Mouse (Mus musculus) kidney, embryonic 14.5 days (tissue): ENCODE data around the gene Akt1s1. TPM values are rescaled to one million over a fixed set of nuclear protein-coding genes. Genes with fewer than 3 reads are reported as not detected.

Experiments used
- ATAC-seq: fragments of 200-750 bp; cut with Nextera tagmentation; 2 replicates; pipeline ENCODE4 v1.8.0; 2017; ENCODE audit warnings: moderate number of reproducible peaks, mild to moderate bottlenecking, moderate TSS enrichment, moderate library complexity; ENCODE audit not compliant: low FRiP score, low TSS enrichment
- H3K27ac ChIP-seq: fragments of 300-500 bp; sonication (generic); 2 replicates; pipeline ENCODE4 v1.5.1; 2014; ENCODE audit warnings: low read depth, mild to moderate bottlenecking, low read length, moderate library complexity, mixed read lengths
- H3K27me3 ChIP-seq: fragments of 300-500 bp; sonication (generic); 2 replicates; pipeline ENCODE4 v1.6.1; 2014; ENCODE audit warnings: mild to moderate bottlenecking, low read length; ENCODE audit not compliant: control insufficient read depth, insufficient read depth
- H3K36me3 ChIP-seq: fragments of 300-500 bp; sonication (generic); 2 replicates; pipeline ENCODE4 v1.6.1; 2014; ENCODE audit warnings: low read length, mixed read lengths; ENCODE audit not compliant: control insufficient read depth, insufficient read depth
- H3K4me1 ChIP-seq: fragments of 300-500 bp; sonication (generic); 2 replicates; pipeline ENCODE4 v1.6.1; 2014; ENCODE audit warnings: low read length, mixed read lengths; ENCODE audit not compliant: control insufficient read depth, insufficient read depth
- H3K4me2 ChIP-seq: fragments of 300-500 bp; sonication (generic); replicated peaks from 2 replicates; pipeline ENCODE4 v1.6.1; 2014; ENCODE audit warnings: low read depth, mild to moderate bottlenecking, low read length
- H3K4me3 ChIP-seq: fragments of 300-500 bp; sonication (generic); 2 replicates; pipeline ENCODE4 v1.5.1; 2014; ENCODE audit warnings: mild to moderate bottlenecking, low read length
- H3K9ac ChIP-seq: fragments of 300-500 bp; sonication (generic); 2 replicates; pipeline ENCODE4 v1.6.1; 2014; ENCODE audit warnings: low read depth, mild to moderate bottlenecking, low read length, moderate library complexity
- H3K9me3 ChIP-seq: fragments of 300-500 bp; sonication (generic); 2 replicates; pipeline ENCODE4 v1.6.1; 2016; ENCODE audit warnings: low read length; ENCODE audit not compliant: control insufficient read depth
- WGBS: fragments of 180-500 bp; shearing (Covaris S2); extraction: QIAGEN DNeasy Blood & Tissue Kit; methylation state at CpG from one replicate; pipeline ENCODE4 v1.1.7; 2014; 5-methylcytosine and 5-hydroxymethylcytosine counted together
- polyA plus RNA-seq: library from polyadenylated mRNA; unstranded; fragments of >200 nt; fragmentation: Nextera tagmentation; extraction: Ambion mirVana; gene quantifications from 2 replicates; pipeline ENCODE4 v1.2.1, GENCODE M21; 2014

Akt1s1 gene
- polyA plus RNA-seq, 1 experiment from 2014 or later, result 51.4 TPM

GRCm38 (mm10) chr7:44888256-44889105, 39.7 kb downstream of the Akt1s1 start:
- Histone ChIP-seq H3K9ac (no peak overlapping the region), H3K9me3 (no peaks in the 10 kb centered on the region), H3K4me1 (peaks cover 14% of the 10 kb centered on the region), H3K27me3 (no peaks in the 10 kb centered on the region), H3K4me3 (no peak overlapping the region), H3K27ac (no peak overlapping the region), H3K36me3 (peaks cover 49% of the 10 kb centered on the region), H3K4me2 (no peak overlapping the region)
- 89% methylated on average over 13 of the region's 13 CpGs for WGBS
- ATAC-seq, result no peak

- peaks cover 35% of the 10 kb centered on the region for H3K36me3 ChIP-seq
- 80% methylated on average over 6 of the region's 7 CpGs for WGBS
- H3K27ac ChIP-seq, result no peak overlapping the region
- no peaks in the 10 kb centered on the region for H3K27me3 ChIP-seq
- H3K9ac ChIP-seq, result no peak overlapping the region
- peaks cover 18% of the 10 kb centered on the region for H3K4me1 ChIP-seq
- H3K4me2 ChIP-seq, result no peak overlapping the region; the same call in 1 of the 2 replicates
- H3K9me3 ChIP-seq, result no peaks in the 10 kb centered on the region
- no peak overlapping the region for H3K4me3 ChIP-seq
- ATAC-seq, result no peak
Measured at GRCm38 (mm10) chr7:44890180-44890579, 41.4 kb downstream of the Akt1s1 start.

- Histone ChIP-seq H3K36me3 (peaks cover 30% of the 10 kb centered on the region; the same call in 1 of the 2 replicates), H3K4me1 (peaks cover 21% of the 10 kb centered on the region), H3K4me2 (peak overlapping the region; percentile 73), H3K9me3 (no peaks in the 10 kb centered on the region), H3K4me3 (peak overlapping the region; percentile 86; the same call in 1 of the 2 replicates), H3K27me3 (no peaks in the 10 kb centered on the region), H3K27ac (no peak overlapping the region), H3K9ac (peak overlapping the region; percentile 89; the same call in 1 of the 2 replicates)
- no peak for ATAC-seq
- 90% methylated on average over 4 of the region's 4 CpGs for WGBS
Measured at GRCm38 (mm10) chr7:44890737-44891136, 41.9 kb downstream of the Akt1s1 start.

GRCm38 (mm10) chr7:44891611-44892010, 42.8 kb downstream of the Akt1s1 start:
- Histone ChIP-seq H3K4me3 (peak overlapping the region; percentile 86), H3K36me3 (peaks cover 22% of the 10 kb centered on the region; the same call in 1 of the 2 replicates), H3K27ac (peak overlapping the region; percentile 92), H3K9me3 (no peaks in the 10 kb centered on the region), H3K4me2 (peak overlapping the region; percentile 73), H3K9ac (peak overlapping the region; percentile 89), H3K27me3 (no peaks in the 10 kb centered on the region), H3K4me1 (peaks cover 23% of the 10 kb centered on the region)
- no peak for ATAC-seq
- 17% methylated on average over 6 of the region's 6 CpGs for WGBS

- peak within 1 kb of the TSS; percentile 89 for H3K9ac ChIP-seq
- WGBS, result under 1% methylated on average over 55 of the region's 56 CpGs
- H3K4me3 ChIP-seq, result peak within 1 kb of the TSS; percentile 86
- ATAC-seq, result peak; percentile 77
- no peaks in the 10 kb centered on the region for H3K27me3 ChIP-seq
- peak within 1 kb of the TSS; percentile 92 for H3K27ac ChIP-seq
- H3K4me1 ChIP-seq, result peaks cover 29% of the 10 kb centered on the region
- peaks cover 15% of the 10 kb centered on the region; the same call in 1 of the 2 replicates for H3K36me3 ChIP-seq
- H3K4me2 ChIP-seq, result peak within 1 kb of the TSS; percentile 73
- H3K9me3 ChIP-seq, result no peaks in the 10 kb centered on the region
Measured at GRCm38 (mm10) chr7:44892276-44892921, 43.6 kb downstream of the Akt1s1 start, which contains the start of gene Med25. Gene Med25, minus strand, starts transcription at chr7:44892712.

GRCm38 (mm10) chr7:44893197-44893596, 44.4 kb downstream of the Akt1s1 start:
- Histone ChIP-seq H3K9ac (0 out of 2 replicates have a peak overlapping the region, but pooled peaks have one; percentile 13), H3K27me3 (no peaks in the 10 kb centered on the region), H3K4me3 (no peak overlapping the region), H3K27ac (peak overlapping the region; percentile 45; the same call in 1 of the 2 replicates), H3K4me1 (peaks cover 29% of the 10 kb centered on the region), H3K36me3 (peaks cover 15% of the 10 kb centered on the region; the same call in 1 of the 2 replicates), H3K9me3 (no peaks in the 10 kb centered on the region), H3K4me2 (peak overlapping the region; percentile 8; the same call in 1 of the 2 replicates)
- WGBS, result 30% methylated on average over 8 of the region's 8 CpGs
- no peak for ATAC-seq

- H3K9ac ChIP-seq, result no peak overlapping the region
Measured at GRCm38 (mm10) chr7:44894175-44894574, 45.4 kb downstream of the Akt1s1 start.

GRCm38 (mm10) chr7:44895206-44895592, 46.4 kb downstream of the Akt1s1 start:
- 82% methylated on average over 7 of the region's 7 CpGs for WGBS
- Histone ChIP-seq H3K4me3 (peak overlapping the region; percentile 64), H3K9ac (no peak overlapping the region), H3K36me3 (peaks cover 13% of the 10 kb centered on the region), H3K4me1 (peaks cover 29% of the 10 kb centered on the region), H3K4me2 (peak overlapping the region; percentile 74), H3K27ac (peak overlapping the region; percentile 37), H3K9me3 (no peaks in the 10 kb centered on the region), H3K27me3 (no peaks in the 10 kb centered on the region)
- ATAC-seq, result no peak

More at GRCm38 (mm10) chr7:44894175-44894574, 45.4 kb downstream of the Akt1s1 start:
- Histone ChIP-seq H3K36me3 (peaks cover 10% of the 10 kb centered on the region), H3K9me3 (no peaks in the 10 kb centered on the region), H3K4me2 (no peak overlapping the region), H3K27ac (no peak overlapping the region), H3K27me3 (no peaks in the 10 kb centered on the region), H3K4me1 (peaks cover 29% of the 10 kb centered on the region), H3K4me3 (no peak overlapping the region)
- ATAC-seq, result no peak
- WGBS, result 90% methylated on average over 3 of the region's 3 CpGs
